Mouse (Mus musculus) lung, postnatal 4 days (tissue): ENCODE measurements around the gene Atg9a.

Experiments used
- DNase-seq, 2 experiments: peaks; one replicate each; pipeline ENCODE4 v3.0.0; 2021

The Atg9a gene

DNA sequence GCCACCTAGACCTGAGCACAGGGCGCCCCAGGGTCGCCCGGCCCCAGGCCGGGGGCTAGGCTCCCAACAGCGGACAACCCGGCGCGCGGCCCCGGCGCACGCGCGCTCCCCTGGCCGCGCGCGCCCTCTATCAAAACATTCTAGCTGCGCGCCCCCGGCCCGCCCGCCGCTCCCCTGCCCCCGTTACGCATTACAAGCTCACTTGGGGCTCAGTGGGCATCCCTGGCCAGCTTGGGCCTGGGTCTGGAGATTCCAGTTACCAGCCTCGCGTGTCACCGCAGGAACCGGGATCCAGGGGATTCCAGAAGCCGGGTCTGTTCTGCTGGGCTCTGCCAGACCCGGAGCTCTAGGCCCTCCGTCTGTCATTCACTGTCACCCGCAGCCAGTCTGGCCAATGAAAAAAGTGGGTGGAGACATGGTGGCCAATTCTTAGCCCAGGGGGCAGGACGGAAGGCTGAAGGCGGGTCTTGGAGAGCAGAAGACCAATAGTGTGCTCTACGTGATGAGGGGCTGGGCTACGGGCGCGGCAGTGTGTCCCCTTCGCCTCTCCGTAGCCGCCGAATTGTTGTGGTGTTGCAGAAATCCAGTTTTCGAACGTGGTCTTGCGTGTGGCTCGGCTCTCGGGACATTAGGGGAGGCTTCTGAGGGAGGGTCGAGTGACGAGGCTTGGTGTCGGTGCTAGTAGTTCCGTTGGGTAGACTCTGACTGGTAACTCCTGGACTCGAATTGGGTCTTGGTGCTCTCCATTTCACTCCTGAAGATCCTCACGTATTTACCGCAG, at the start of gene Atg9a, which contains the start of gene Ankzf1:
TSS of gene Atg9a (minus strand) at position 575 of the 781 bp plus-strand sequence.
TSS of gene Ankzf1 (plus strand) at position 530 of the 781 bp plus-strand sequence.
- DNase-seq: peak; percentile 95 to 98

DNA sequence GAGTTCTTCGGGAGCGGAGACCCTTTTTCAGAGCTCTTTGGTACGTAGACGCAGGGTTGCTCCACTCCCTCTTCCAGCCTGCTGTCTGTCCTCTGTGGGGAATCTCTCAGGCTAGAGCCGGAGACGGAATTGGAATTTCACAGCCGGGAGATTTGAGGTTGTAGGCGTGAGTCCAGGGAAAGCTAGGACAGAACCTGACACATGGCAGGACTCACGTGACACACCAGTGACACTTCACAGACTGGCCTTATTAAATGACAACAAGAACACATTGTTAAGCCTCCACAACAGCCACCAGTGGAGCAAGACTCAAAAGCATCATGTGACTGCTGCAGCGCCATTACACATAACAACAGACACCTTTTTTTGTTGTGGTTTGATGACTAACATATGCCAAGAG, 47.6 kb upstream of the Atg9a start:
- DNase-seq: no peak

DNA sequence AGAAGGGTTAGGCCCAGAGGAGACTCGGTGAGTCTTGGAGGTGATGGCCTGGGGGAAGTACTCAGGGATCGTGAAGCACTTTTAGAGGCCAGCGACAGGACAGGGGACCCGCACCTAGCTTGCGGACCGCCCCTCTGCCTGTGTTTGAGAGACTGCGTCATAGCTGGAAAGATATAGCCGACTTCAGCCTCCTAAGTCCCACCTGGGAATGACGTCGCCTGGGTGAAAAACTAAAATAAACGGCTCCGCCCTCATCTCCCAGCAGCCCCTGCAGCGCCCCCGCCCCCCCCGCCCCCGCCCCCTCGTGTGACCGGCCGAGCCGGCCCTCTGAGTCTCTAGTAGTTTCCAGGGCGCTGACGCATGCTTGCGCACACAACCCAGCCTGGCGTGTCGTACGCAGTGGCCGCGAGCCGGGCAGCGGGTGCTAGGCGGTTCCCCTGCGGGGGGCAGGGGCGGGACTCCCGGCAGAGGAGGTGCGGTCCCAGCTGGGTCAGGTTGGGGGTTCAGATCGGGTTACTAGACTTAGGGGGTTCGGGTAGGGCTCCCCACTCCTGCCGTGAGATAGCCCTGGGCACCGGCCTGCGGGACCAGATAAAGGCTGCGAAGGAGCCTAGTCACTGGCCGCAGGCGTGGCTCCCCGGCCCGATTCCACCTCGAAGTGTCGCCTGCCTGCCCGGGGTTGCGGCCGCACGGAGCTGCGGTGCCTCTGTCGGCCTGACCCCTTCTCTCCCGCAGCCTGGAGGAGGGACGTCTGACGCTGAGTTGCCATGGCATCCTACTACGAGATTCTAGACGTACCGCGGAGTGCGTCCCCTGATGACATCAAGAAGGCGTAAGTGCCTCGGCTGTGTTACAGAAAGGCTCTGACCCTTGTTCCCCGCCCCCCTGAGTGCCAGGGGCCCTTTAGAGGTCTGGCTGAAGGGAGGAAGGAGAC, 44.4 kb upstream of the Atg9a start, which contains the start of gene Dnajb2:
TSS of gene Dnajb2 (plus strand) at position 290 of the 934 bp plus-strand sequence.
- DNase-seq: peak; percentile 88 to 92

DNA sequence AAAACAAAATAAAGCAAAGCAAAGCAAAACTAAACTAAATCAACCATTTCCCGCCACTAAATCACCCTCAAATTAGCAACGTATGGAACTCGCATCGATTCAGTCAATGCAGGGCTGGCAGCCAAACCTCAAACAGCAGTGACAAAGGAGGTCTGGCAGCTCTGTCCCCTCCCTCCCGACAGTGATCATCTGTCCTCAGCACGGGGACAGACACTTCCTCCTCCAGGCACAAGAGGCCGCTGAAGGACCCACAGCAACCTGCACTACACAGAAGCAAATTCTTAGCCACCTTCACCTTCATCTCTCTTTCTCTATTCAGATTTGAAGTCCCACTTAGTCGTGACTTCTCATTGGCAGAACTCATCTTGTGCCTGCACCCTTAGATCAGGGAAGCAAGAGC, 42.6 kb upstream of the Atg9a start:
- DNase-seq: peak; percentile 72 to 76

DNA sequence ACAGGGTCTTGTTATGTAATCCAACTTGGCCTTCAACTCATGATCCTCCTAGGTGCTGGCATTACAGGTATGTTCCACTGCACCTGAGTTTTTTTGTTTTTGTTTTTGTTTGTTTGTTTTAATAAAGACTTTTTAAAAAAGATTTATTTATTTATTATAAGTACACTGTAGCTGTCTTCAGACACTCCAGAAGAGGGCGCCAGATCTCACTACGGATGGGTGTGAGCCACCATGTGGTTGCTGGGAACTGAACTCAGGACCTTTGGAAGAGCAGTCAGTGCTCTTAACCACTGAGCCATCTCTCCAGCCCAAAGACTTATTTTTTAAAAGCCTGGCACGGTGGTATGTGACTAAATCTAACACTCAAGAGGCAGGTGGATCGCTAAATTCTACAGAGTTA, 40.5 kb upstream of the Atg9a start:
- DNase-seq: peak in 1 of 2 experiments; percentile 8

DNA sequence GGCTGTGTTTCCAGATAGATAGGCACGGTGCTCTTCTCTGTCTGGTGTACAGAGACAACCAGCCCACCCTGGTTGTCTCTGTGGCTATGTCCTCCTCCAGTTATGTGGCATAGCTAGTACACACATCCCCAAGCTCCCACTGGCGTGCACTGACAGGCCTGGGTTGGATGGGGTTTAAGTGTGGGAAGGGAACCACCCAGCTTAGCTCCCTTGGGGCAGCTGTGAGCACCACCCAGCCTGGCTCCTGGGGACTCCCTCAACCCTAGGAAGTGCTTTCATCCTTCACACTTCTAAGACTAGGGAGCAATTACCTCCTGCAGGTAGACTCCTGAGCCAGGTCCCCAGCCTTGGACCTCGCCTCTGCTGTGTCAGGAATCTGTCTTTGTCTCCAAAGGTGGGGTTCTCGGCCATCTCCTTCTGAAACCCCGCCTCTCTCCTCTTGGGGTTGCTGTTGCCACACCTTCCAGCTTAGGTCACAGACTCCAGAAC, 39.7 kb upstream of the Atg9a start, which contains the start of gene A630095N17Rik:
TSS of gene A630095N17Rik (minus strand) at position 439 of the 489 bp plus-strand sequence.
- DNase-seq: peak in 1 of 2 experiments; percentile 12

DNA sequence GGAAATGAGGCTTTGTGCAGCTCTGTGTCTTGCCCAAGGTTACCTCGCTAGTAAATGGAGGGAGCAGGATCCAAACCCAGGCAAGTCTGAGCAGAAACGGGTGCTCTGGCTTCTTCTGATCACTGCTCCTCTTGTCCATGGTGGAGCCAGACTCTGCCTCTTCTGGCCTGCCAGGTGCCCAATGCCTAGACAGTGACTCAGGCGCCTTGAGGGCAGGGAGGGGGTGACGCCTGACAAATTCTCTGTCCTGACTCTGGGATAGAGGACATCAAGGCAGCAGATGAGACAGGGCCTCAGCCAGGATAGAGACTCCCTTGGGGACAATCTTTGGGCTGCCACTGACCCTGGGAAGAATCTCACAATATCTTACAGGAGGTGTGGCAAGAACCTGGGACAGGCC, 39.2 kb upstream of the Atg9a start:
- peak in 1 of 2 experiments; percentile 19 for DNase-seq

DNA sequence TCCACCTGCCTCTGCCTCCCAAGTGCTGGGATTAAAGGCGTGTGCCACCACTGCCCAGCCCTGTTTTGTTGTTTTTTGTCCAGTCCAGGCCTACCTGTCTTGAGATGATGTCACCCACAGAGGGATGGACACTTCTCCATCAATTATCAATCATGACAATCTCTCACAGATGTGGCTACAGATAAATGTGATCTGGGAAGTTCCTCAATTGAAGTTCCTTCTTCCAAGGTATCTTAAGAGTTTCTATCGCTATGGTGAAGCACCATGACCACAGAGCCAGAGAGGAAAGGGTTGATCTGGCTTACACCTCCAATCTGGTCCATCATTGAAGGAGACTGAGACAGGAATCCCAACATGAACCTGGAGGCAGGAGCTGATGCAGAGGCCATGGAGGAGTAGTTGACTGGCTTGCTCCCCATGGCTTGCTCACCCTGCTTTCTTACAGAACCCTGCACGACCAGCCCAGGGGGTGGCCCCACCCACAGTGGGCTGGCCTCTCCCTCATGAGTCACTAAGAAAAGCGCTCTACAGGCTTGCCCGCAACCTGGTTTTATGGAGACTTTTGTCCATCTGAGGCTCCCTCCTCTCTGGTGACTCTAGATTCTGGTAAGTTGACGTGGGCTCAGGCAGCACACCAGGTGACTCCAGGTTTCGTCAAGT, 38.5 kb upstream of the Atg9a start:
- peak in 1 of 2 experiments; percentile 20 for DNase-seq

DNA sequence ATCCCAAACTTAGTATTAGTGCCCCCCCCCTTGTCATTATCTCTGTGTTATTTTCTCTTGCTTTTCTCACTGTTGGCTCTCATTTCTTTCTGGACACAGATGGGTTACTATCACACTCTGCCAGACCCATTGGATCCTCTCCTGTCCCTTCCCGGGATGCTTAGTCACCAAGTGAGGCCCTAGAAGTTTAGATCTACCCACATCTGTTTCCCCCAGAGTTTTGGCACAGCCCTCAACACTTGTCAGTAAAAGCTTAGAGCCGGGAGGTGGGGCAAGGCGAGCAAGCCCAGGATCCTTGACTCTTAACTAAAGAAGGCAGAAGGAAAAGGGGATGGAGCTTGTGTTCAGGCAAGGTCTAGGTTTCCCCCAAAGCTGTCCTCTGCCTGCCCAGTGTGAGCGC, 37.2 kb upstream of the Atg9a start:
- no peak for DNase-seq

DNA sequence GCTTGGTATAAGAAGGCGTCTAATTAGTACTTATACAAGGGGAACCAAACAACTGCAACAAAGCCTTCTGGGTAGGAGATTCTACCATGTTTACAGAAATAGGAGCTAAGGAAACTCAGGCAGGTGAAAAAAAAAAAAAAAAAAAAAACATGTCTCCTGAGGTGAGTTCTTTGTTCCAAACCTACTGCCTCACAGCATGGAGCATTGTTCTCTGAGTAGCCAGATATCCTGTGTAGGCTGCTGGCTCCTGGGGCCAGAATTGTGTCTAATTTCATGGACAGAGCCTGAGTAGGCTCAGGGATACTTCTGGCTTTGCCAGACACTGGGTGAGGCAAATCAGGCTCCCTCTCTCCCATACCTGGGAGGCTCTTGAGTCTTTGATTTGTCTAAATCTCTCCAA, 35.7 kb upstream of the Atg9a start:
- DNase-seq: no peak

DNA sequence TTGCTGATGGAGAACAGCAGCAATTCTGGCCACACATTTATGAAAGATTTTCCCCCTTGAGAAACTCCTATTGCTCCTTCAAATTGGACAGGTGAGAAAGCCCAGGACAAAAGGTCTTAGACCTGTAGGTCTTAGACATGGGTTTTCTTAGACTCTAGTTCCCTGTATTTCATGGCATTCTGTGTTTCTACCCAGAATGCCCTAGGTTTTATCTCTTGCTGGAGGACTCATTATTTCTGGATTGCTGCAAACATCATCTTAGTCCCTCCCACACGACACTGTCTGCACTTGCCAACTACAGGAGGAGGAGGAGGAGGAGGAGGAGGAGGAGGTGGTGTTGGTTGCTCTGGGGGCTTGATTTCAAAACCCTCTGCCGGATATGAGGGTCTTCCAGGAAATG, 34.1 kb upstream of the Atg9a start:
- DNase-seq: no peak

DNA sequence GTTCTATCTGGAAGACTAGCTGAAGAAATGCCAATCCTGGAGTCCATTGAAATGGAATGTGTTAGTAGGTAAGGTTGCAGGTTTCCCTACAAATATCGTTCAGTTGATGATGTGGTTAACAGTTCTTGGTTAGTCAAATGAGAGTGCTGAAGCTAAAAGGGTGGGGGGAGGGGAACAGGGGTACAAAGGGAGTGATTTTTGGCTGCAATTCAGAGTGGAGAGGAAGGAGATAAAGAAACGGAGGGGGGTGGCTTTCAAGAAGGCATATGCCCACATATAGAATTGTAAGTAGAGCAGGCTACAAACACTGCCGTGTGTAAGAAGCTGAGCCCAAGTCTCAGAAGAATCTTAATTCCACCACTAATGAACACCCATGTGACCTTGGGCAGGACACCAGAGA, 33.5 kb upstream of the Atg9a start:
- no peak for DNase-seq

DNA sequence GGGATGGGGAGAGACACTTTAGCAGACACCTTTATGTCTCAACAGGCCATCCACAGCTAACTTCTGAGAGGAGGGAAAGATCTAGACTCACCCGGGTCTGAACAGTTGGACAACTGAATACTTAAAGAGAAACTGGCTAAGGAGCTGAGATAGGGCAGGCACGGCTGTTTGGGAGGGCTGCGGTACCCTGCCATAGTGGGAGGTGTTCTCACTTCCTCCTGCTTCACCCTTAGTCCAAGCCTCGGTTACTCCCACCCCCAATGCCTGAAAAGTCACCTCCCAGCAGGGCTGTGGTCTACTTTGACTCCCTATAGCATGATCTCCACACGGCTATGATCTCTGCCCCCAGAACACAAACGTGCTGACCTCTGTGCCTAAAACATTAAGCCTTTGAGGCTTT, 31.5 kb upstream of the Atg9a start:
- no peak for DNase-seq

DNA sequence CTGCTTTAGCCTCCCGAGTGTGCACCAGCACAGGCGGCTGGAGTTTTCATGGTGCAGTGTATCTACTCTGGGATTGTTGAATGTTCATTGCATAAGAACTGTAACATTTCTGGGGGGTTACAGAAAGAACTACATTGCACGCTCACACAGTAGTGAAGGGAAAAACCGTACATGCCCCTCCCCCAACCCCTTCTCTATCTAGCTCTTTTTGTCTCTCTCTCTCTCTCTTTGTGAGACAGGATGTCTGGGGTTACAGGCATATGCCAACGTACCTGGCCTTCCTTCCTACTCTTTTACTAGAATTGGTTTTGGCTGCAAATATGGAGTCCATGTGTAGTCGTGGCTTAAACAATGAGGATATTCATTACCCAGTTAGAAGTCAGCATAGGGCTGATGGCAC, 30.9 kb upstream of the Atg9a start:
- DNase-seq: no peak

DNA sequence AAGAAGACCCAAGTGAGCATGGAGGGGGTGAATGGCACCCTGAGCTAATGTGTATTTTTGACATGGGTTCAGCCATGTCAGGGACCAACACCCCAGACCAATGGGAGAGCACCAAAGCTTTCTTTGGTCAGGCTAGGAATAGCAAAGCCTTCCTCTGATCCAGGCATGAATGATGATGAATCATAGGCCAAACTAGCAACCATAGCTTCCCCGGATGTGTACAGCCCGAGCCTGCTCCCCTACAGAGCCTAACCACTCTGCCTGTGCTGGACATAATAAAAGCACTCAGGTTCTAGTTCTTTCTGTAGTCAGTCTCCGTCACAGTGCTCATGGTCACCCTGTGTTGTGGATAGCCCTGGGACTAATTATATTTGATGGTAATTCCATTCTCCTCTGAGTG, 29.5 kb upstream of the Atg9a start:
- DNase-seq: no peak

DNA sequence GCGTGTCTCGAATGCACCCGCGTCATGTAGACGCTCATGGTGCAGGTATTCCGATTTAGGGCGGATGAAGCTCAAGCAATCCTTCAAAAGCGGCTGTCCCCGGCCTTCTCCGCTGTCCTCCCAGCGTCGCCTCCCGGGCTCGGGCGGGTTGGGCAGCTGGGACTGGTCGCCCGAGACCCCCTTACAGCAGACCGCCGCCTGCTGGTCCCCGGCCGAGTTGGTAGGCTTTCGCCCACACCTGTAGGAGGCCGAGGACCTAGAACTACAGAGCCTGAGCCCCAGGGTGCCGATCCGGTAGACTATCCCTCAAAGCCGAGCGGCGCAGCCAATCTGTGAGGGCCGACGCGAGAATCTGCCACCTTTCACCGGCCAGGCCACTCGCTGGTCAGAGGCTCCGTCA, 27.5 kb upstream of the Atg9a start, which contains the start of gene Tuba4a:
TSS of gene Tuba4a (minus strand) at position 335 of the 400 bp plus-strand sequence.
- peak in 1 of 2 experiments; percentile 39 for DNase-seq

DNA sequence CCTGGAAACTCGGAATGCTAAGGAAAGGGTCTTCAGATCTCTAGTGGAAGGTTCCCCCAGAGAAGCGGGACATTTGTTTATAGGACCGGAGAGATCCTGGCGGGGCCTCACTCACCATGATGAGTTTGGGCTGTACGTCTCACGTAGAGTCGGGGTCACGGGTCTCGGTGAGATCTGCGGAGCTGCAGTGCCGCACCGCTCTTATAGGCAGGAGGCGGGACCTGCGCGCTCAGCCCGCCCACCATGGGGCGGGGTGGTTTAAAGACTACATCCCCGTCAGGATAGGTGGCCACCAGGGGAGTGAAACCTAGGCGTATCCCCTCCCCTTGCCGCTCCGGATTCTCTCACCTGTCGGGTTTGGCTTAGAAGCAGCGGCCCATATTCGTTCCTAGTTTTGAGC, 27.1 kb upstream of the Atg9a start:
- DNase-seq: peak; percentile 92 to 93

DNA sequence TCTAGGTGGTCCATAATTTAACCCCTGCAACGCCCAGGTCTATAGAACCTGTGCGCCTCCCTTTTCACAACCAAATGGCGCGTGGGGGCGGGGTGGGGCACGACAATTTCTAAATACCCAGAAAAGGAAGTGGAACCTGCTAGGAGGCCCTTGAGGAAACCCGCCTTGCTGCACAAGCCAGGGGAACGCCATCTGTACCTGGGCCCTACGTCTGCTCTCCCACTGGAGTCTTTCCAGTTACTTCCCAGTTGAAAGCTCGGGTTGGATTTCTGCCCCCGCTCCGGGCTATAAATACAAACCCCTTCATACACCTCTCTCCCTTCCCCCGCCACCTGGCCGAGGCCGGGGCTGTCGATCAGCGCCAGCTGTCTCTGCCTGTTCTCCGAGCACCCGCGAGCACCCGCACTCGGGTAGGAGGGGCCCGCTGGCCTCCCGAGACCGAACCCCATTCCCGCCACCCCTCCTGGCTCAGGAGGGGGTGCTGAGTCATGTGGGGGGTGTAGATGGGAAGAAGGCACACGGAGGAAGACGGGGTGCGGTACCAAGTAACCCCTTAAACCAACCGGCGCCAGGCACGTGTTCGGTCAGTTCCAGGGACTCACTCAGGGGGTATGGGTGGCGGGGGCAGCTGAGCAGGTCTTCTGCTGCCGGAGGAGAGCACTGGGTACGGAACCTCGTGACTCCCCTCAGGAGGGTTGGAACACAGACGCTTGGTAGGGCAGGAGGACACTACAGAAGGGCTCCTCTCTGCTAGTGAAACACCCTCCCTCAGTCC, 26.4 kb upstream of the Atg9a start:
- DNase-seq: peak; percentile 49 to 64

DNA sequence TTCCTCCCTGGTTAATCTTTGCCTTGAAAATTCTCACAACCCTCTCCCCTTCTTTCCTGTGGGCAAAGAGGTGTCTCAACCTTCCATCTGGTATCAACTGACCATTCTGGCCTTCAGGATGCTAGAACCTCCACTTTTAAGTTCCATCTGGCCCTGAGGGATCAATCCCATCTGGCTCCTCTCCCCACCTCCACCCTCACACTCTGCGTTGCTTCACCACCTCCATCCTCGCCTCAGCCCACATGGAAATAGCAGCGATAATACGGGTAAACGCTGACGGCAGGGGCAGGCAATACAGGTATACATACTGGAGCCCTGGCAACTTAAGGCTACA, 25.9 kb upstream of the Atg9a start:
- no peak for DNase-seq

DNA sequence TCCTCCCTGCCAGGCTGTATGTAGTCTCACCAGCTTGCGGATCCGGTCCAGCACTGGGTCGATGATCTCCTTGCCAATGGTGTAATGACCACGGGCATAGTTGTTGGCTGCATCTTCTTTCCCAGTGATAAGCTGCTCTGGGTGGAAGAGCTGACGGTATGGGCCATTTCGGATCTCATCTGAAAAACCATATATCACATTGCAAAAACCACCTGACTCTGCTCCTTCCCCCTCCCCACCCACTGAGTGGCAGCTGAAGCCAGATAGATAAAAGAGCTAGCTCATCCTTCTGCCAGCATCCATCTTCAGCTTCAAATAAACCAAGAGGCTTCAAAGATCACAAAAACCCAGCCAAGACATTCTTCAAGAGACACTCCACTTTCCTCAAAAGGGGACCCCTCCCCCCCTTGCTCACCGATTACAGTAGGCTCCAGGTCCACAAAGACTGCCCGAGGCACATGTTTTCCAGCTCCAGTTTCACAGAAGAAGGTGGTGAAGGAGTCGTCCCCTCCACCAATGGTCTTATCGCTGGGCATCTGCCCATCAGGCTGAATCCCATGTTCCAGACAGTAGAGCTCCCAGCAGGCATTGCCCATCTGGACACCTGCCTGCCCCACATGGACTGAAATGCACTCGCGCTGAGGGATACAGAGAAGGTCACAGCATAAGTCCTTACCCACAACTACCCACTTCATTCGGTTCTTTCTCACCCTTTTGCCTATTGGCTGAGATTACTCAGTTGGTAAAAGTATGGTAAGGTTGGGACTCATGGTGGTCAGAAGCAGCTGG, 25.0 kb upstream of the Atg9a start:
- DNase-seq: no peak

DNA sequence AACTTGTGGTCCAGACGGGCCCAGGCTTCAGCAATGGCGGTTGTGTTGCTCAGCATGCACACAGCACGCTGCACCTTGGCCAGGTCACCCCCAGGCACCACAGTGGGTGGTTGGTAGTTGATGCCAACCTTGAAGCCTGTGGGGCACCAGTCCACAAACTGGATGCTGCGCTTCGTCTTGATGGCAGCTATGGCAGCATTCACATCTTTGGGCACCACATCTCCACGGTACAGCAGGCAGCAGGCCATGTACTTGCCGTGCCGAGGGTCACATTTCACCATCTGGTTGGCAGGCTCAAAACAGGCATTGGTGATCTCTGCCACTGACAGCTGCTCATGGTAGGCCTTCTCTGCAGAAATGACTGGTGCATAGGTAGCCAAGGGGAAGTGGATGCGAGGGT, 23.8 kb upstream of the Atg9a start:
- no peak for DNase-seq
